Mouse (Mus musculus) testis, adult 2 months (tissue): ENCODE measurements around the gene Spink4. TPM values are rescaled to one million over a fixed set of nuclear protein-coding genes. Genes with fewer than 3 reads are reported as not detected.

Source experiments
- H3K27ac ChIP-seq: fragments of 200-500 bp; 2 replicates; pipeline ENCODE4 v1.5.1; 2012; ENCODE audit warnings: low read depth, low read length; ENCODE audit not compliant: control insufficient read depth, insufficient read depth
- H3K27me3 ChIP-seq: fragments of 200-500 bp; 2 replicates; pipeline ENCODE4 v1.6.1; 2012; ENCODE audit warnings: mild to moderate bottlenecking, low read length, moderate library complexity; ENCODE audit not compliant: control insufficient read depth, insufficient read depth
- H3K36me3 ChIP-seq: fragments of 200-500 bp; 2 replicates; pipeline ENCODE4 v1.6.1; 2012; ENCODE audit warnings: mild to moderate bottlenecking, low read length; ENCODE audit not compliant: control insufficient read depth, insufficient read depth
- H3K4me1 ChIP-seq: fragments of 200-500 bp; 2 replicates; pipeline ENCODE4 v1.6.1; 2012; ENCODE audit warnings: low read length; ENCODE audit not compliant: control insufficient read depth, insufficient read depth
- H3K4me3 ChIP-seq: fragments of 200-500 bp; 2 replicates; pipeline ENCODE4 v1.5.1; 2012; ENCODE audit warnings: low read depth, mild to moderate bottlenecking, low read length, moderate library complexity, mixed read lengths; ENCODE audit not compliant: control insufficient read depth
- CTCF ChIP-seq: fragments of 200-500 bp; IDR thresholded peaks from 2 replicates; pipeline ENCODE4 v1.5.1; 2012; ENCODE audit warnings: low read depth, mild to moderate bottlenecking, inconsistent platforms, low read length, moderate library complexity; ENCODE audit not compliant: control insufficient read depth, insufficient read depth, insufficient replicate concordance
- POLR2A ChIP-seq: fragments of 200-500 bp; IDR thresholded peaks from 2 replicates; pipeline ENCODE4 v1.6.1; 2012; ENCODE audit warnings: low read depth, mild to moderate bottlenecking, inconsistent platforms, low read length, moderate library complexity; ENCODE audit not compliant: control insufficient read depth
- polyA plus RNA-seq: library from polyadenylated mRNA; depleted of rRNA; stranded (reverse); fragments of >200 nt; gene quantifications from 2 replicates; pipeline ENCODE4 v1.2.3, GENCODE M21; 2012

The Spink4 gene
- polyA plus RNA-seq, 1 experiment = 11.1 TPM

- H3K27me3 ChIP-seq = no peaks in the 10 kb centered on the region
- TF ChIP-seq POLR2A (no peak), CTCF (no peak)
- no peaks in the 10 kb centered on the region for H3K36me3 ChIP-seq
- H3K4me3 ChIP-seq = no peak overlapping the region
- peaks cover 2% of the 10 kb centered on the region; the same call in 1 of the 2 replicates for H3K4me1 ChIP-seq
- H3K27ac ChIP-seq = peak overlapping the region; percentile 5; the same call in 1 of the 2 replicates
Measured at GRCm38 (mm10) chr4:40889252-40889651, 30.6 kb upstream of the Spink4 start.

- Histone ChIP-seq H3K27ac (no peak overlapping the region), H3K4me3 (no peak overlapping the region), H3K27me3 (no peaks in the 10 kb centered on the region), H3K4me1 (peaks cover 2% of the 10 kb centered on the region; the same call in 1 of the 2 replicates), H3K36me3 (no peaks in the 10 kb centered on the region)
- no peak for TF ChIP-seq CTCF
- no peak for TF ChIP-seq POLR2A
Measured at GRCm38 (mm10) chr4:40889983-40890382, 29.9 kb upstream of the Spink4 start.

- H3K4me1 ChIP-seq = peaks cover 2% of the 10 kb centered on the region; the same call in 1 of the 2 replicates
- no peaks in the 10 kb centered on the region for H3K27me3 ChIP-seq
- H3K36me3 ChIP-seq = no peaks in the 10 kb centered on the region
- TF ChIP-seq POLR2A = no peak
- no peak for TF ChIP-seq CTCF
- no peak overlapping the region for H3K4me3 ChIP-seq
- H3K27ac ChIP-seq = no peak overlapping the region
Measured at GRCm38 (mm10) chr4:40891206-40891605, 28.6 kb upstream of the Spink4 start.

GRCm38 (mm10) chr4:40895118-40895517 lies 24.7 kb upstream of the Spink4 start:
- Histone ChIP-seq H3K27me3 (no peaks in the 10 kb centered on the region), H3K4me1 (no peaks in the 10 kb centered on the region), H3K4me3 (no peak overlapping the region), H3K36me3 (no peaks in the 10 kb centered on the region), H3K27ac (no peak overlapping the region)
- TF ChIP-seq CTCF (no peak), POLR2A (no peak)

DNA sequence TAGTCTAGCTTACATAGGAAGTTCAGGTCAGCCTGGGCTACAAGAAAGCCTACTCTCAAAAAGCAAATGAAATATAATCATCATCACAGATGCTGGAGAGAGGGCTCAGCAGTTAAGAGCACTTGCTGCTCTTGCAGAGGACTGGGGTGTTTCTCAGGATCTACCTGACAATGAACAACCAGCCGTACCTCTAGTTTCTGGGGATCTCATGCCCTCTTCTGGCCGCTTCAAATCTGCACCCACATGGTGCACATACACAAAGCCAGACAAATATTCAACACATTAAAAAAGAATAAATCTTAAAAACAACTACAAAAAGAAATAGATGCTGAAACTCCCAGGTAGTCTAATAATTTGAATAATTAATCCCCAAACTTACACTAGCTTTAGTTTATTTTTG lies 24.2 kb upstream of the Spink4 start:
- Histone ChIP-seq H3K4me1 (no peaks in the 10 kb centered on the region), H3K27me3 (no peaks in the 10 kb centered on the region), H3K36me3 (no peaks in the 10 kb centered on the region), H3K4me3 (no peak overlapping the region), H3K27ac (no peak overlapping the region)
- TF ChIP-seq POLR2A = no peak
- TF ChIP-seq CTCF = no peak

GRCm38 (mm10) chr4:40898476-40899044 lies 21.3 kb upstream of the Spink4 start:
- Histone ChIP-seq H3K27ac (no peak overlapping the region), H3K27me3 (no peaks in the 10 kb centered on the region), H3K4me3 (no peak overlapping the region), H3K36me3 (no peaks in the 10 kb centered on the region), H3K4me1 (no peaks in the 10 kb centered on the region)
- TF ChIP-seq POLR2A = no peak
- TF ChIP-seq CTCF = no peak

GRCm38 (mm10) chr4:40899264-40899663 lies 20.6 kb upstream of the Spink4 start:
- no peak overlapping the region for H3K27ac ChIP-seq
- TF ChIP-seq POLR2A (no peak), CTCF (no peak)
- no peak overlapping the region for H3K4me3 ChIP-seq

DNA sequence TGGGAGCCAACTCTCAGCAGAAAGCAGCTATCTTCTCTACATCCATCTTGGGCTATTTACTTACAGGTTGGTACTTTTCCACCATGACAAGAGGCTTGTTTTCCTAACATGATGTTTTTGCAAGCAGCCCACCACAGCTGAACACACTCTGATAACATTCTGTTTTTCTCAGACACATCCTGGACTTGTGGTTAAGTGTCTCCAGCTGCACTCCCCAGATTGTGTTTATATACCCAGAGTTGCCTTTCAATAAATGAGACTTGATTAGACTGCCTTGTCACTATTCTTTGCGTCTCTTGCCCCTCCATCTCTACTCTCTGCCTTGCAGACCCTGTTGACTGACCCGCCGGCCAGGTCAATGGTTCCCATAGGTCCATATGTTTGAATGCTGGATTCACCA lies 19.8 kb upstream of the Spink4 start:
- H3K4me3 ChIP-seq = no peak overlapping the region
- no peaks in the 10 kb centered on the region for H3K27me3 ChIP-seq
- H3K36me3 ChIP-seq = no peaks in the 10 kb centered on the region
- TF ChIP-seq POLR2A (no peak), CTCF (no peak)
- no peak overlapping the region for H3K27ac ChIP-seq
- no peaks in the 10 kb centered on the region for H3K4me1 ChIP-seq

More at GRCm38 (mm10) chr4:40899264-40899663, 20.6 kb upstream of the Spink4 start:
- H3K36me3 ChIP-seq = no peaks in the 10 kb centered on the region
- no peaks in the 10 kb centered on the region for H3K4me1 ChIP-seq
- H3K27me3 ChIP-seq = no peaks in the 10 kb centered on the region
